Mouse (Mus musculus): ENCODE measurements around the gene Ano10.

Ano10 gene

DNA sequence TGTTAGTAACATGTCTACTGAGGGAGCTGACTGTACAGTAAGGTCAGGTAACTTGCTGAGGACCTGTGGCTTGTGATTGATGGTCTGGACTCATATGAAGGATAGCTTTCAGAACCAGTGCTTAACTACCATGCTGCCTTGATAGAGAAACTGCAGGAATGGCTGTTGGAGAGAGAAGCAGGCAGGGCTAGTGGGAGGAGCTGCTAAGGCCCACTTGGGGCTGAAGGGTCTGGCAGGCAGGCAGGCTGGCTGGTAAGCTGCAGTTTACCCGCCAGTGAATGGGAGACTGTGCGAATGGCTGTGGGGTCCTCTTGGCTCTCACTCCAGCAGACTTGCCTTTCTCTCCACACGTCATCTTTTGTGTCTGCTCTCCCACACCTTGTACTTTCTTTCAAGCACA, 163.6 kb downstream of the Ano10 start:
- no peak for DNase-seq (ENCODE audit: extremely low read depth, insufficient read length, low spot score)

- no peak for DNase-seq (ENCODE audit: extremely low read depth, insufficient read length, low spot score)
Measured at GRCm38 (mm10) chr9:122128686-122129085, 165.5 kb downstream of the Ano10 start.

- DNase-seq (ENCODE audit: extremely low read depth, insufficient read length, low spot score): no peak
Measured at GRCm38 (mm10) chr9:122127271-122127785, 166.9 kb downstream of the Ano10 start.

DNA sequence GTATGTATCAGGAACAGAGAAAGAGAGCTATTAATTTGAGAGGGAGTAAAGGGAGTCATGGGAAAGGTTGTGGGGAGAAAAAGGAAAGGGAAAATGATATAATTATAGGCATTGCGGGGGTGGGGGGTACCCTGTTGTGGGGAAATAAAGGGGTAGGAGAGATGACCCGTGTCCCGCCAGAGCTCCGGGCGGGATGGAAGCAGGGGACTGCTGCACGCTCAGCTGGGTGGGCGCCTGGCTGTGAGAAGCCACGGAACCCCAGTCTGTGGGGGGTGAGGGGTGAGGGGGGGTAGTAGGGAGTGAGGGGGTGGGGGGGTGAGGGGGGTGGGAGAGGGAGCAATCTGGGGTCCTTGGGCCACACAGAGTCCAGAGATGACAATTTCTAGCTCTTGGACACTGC, 167.4 kb downstream of the Ano10 start:
- no peak for DNase-seq (ENCODE audit: extremely low read depth, insufficient read length, low spot score)

Measured in 3134 (cell line).